Mouse (Mus musculus): ENCODE results near the gene Sympk. TPM values are rescaled to one million over a fixed set of nuclear protein-coding genes. Genes with fewer than 3 reads are reported as not detected.
"Not testable (repeated sequence)": the region's sequence is repeated elsewhere in the genome, so short reads cannot be mapped to it uniquely, and the experiment has no call there.

The Sympk gene
- polyA plus RNA-seq, 2 experiments = 10.7 to 27.3 TPM

DNA sequence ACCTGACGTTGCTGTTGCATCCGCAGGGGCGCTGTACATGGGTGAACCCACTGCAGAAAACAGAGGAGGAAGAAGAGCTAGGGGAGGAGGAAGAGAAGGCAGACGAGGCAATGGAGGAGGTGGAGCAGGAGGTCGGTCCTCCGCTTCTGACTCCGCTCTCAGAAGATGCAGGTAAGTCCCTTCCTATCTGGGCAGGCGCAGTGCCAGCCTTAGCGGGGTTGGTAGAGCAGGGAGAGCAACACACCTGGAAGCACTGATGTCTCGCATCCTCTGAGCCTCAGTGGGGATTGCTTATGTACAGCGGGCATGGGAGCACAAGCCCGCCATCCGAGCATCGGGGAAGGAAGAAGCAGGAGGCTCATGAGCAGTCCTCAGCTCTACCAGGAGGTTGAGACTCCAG lies 42.9 kb downstream of the Sympk start:
- Histone ChIP-seq H3K9ac (replicated peaks) (no peak overlapping the region), H3K36me3 (replicated peaks; ENCODE audit: control insufficient read depth, insufficient read depth, low read depth) (no peaks in the 10 kb centered on the region), H3K4me2 (ENCODE audit: low read depth) (no peak overlapping the region), H3K27ac (no peak overlapping the region), H3K9me3 (ENCODE audit: control insufficient read depth, low read length) (no peaks in the 10 kb centered on the region), H3K27me3 (ENCODE audit: control insufficient read depth, insufficient read depth, low read length) (peaks cover 29% of the 10 kb centered on the region), H3K4me3 (ENCODE audit: insufficient read depth in 1 of 2, low read depth in 2 of 2, low read length in 2 of 2) (no peak overlapping the region), H3K4me1 (replicated peaks; ENCODE audit: control insufficient read depth in 2 of 2, insufficient read depth in 2 of 2, low read length in 1 of 2) (no peaks in the 10 kb centered on the region)
- TF ChIP-seq EP300 (IDR thresholded peaks at IDR 0.05; ENCODE audit: low read depth) (no peak), CTCF (IDR thresholded peaks at IDR 0.05; ENCODE audit: low read depth) (no peak)
- 36% methylated on average over 14 of the region's 14 CpGs for WGBS (ENCODE audit: insufficient replicate concordance)
- DNase-seq (ENCODE audit: low read depth in 3 of 3, low spot score in 3 of 3) (no peak), ATAC-seq (ENCODE audit: insufficient read depth) (no peak)

GRCm38 (mm10) chr7:19067935-19068334 lies 43.8 kb downstream of the Sympk start:
- no peaks in the 10 kb centered on the region for H3K36me3 ChIP-seq (replicated peaks; ENCODE audit: control insufficient read depth, insufficient read depth, low read depth)
- DNase-seq (ENCODE audit: low read depth in 3 of 3, low spot score in 3 of 3) (no peak), ATAC-seq (ENCODE audit: insufficient read depth) (no peak)
- no peak overlapping the region for H3K4me2 ChIP-seq (ENCODE audit: low read depth)
- 60% methylated on average over 14 of the region's 14 CpGs for WGBS (ENCODE audit: insufficient replicate concordance)
- TF ChIP-seq EP300 (IDR thresholded peaks at IDR 0.05; ENCODE audit: low read depth) (no peak), CTCF (IDR thresholded peaks at IDR 0.05; ENCODE audit: low read depth) (no peak)
- peaks cover 29% of the 10 kb centered on the region for H3K27me3 ChIP-seq (ENCODE audit: control insufficient read depth, insufficient read depth, low read length)
- no peak overlapping the region for H3K4me3 ChIP-seq (ENCODE audit: insufficient read depth in 1 of 2, low read depth in 2 of 2, low read length in 2 of 2)
- H3K9ac ChIP-seq (replicated peaks) = no peak overlapping the region
- H3K4me1 ChIP-seq (replicated peaks; ENCODE audit: control insufficient read depth in 2 of 2, insufficient read depth in 2 of 2, low read length in 1 of 2) = no peaks in the 10 kb centered on the region
- no peaks in the 10 kb centered on the region for H3K9me3 ChIP-seq (ENCODE audit: control insufficient read depth, low read length)
- no peak overlapping the region for H3K27ac ChIP-seq

DNA sequence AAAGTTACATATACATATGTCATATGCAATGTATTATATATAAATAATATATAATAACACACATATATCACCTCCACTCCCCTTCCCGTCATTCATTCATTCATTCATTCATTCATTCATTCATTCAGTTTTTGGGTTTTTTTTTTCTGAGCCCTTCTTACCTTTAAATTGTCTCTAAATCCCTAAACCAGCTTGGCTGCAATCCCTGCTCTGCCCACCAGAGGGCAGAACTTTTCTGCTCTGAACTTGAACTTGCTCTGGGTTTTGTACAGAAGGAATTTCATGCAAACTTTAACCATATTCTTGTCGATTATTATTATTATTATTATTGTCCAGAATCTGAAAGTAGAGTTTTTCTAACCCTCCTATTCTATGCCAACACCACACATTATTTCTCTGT lies 44.5 kb downstream of the Sympk start:
- Histone ChIP-seq H3K27ac (no peak overlapping the region), H3K36me3 (replicated peaks; ENCODE audit: control insufficient read depth, insufficient read depth, low read depth) (no peaks in the 10 kb centered on the region), H3K27me3 (ENCODE audit: control insufficient read depth, insufficient read depth, low read length) (peaks cover 29% of the 10 kb centered on the region), H3K4me2 (ENCODE audit: low read depth) (no peak overlapping the region), H3K4me1 (replicated peaks; ENCODE audit: control insufficient read depth in 2 of 2, insufficient read depth in 2 of 2, low read length in 1 of 2) (no peaks in the 10 kb centered on the region), H3K9me3 (ENCODE audit: control insufficient read depth, low read length) (no peaks in the 10 kb centered on the region), H3K4me3 (ENCODE audit: insufficient read depth in 1 of 2, low read depth in 2 of 2, low read length in 2 of 2) (no peak overlapping the region), H3K9ac (replicated peaks) (no peak overlapping the region)
- DNase-seq (ENCODE audit: low read depth in 3 of 3, low spot score in 3 of 3) = peak; percentile 48 to 69 (median 56)
- WGBS (ENCODE audit: insufficient replicate concordance) = 1% methylated on average over 2 of the region's 2 CpGs
- no peak for ATAC-seq (ENCODE audit: insufficient read depth)
- TF ChIP-seq CTCF (IDR thresholded peaks at IDR 0.05; ENCODE audit: low read depth) (peak; percentile 81), EP300 (IDR thresholded peaks at IDR 0.05; ENCODE audit: low read depth) (no peak)

DNA sequence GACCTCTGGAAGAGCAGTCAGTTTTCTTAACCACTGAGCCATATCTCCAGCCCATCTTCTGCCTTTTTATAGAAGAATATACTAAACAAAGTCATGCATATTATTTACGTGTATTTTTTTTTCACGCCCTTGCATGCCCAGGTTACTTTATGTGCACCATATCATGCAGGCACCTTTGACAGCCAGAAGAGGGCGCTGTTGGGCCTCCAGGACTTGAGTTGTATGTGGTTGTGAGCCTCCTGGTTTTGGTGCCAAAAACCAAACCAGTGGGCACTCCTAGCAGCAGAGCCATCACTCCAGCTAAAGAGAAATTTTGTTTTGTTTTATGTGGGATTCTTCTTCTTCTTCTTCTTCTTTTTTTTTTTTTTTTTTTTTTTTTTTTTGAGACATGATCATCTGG lies 45.3 kb downstream of the Sympk start:
- peaks cover 30% of the 10 kb centered on the region for H3K27me3 ChIP-seq (ENCODE audit: control insufficient read depth, insufficient read depth, low read length)
- H3K27ac ChIP-seq = no peak overlapping the region
- DNase-seq (ENCODE audit: low read depth in 3 of 3, low spot score in 3 of 3) (no peak), ATAC-seq (ENCODE audit: insufficient read depth) (no peak)
- 39% methylated on average over 3 of the region's 3 CpGs for WGBS (ENCODE audit: insufficient replicate concordance)
- no peak overlapping the region for H3K4me2 ChIP-seq (ENCODE audit: low read depth)
- no peak overlapping the region for H3K4me3 ChIP-seq (ENCODE audit: insufficient read depth in 1 of 2, low read depth in 2 of 2, low read length in 2 of 2)
- no peaks in the 10 kb centered on the region for H3K9me3 ChIP-seq (ENCODE audit: control insufficient read depth, low read length)
- H3K36me3 ChIP-seq (replicated peaks; ENCODE audit: control insufficient read depth, insufficient read depth, low read depth) = no peaks in the 10 kb centered on the region
- H3K9ac ChIP-seq (replicated peaks) = no peak overlapping the region
- H3K4me1 ChIP-seq (replicated peaks; ENCODE audit: control insufficient read depth in 2 of 2, insufficient read depth in 2 of 2, low read length in 1 of 2) = no peaks in the 10 kb centered on the region
- TF ChIP-seq EP300 (IDR thresholded peaks at IDR 0.05; ENCODE audit: low read depth) = no peak
- TF ChIP-seq CTCF (IDR thresholded peaks at IDR 0.05; ENCODE audit: low read depth) = peak; percentile 80

DNA sequence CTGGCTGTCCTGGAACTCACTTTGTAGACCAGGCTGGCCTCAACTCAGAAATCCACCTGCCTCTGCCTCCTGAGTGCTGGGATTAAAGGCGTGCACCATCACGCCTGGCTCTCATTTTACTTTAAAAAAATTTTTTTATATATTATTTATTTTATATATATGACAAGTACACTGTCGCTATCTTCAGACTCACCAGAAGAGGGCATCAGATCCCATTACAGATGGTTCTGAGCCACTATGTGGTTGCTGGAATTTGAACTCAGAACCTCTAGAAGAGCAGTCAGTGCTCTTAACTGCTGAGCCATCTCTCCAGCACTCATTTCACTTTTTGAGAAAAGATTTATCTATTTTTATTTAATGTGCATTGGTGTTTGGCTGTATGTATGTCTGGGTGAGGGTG lies 46.8 kb downstream of the Sympk start:
- DNase-seq (ENCODE audit: low read depth in 3 of 3, low spot score in 3 of 3); H3K4me1 ChIP-seq (replicated peaks; ENCODE audit: control insufficient read depth in 2 of 2, insufficient read depth in 2 of 2, low read length in 1 of 2); H3K9ac ChIP-seq (replicated peaks); H3K9me3 ChIP-seq (ENCODE audit: control insufficient read depth, low read length); H3K4me3 ChIP-seq (ENCODE audit: insufficient read depth in 1 of 2, low read depth in 2 of 2, low read length in 2 of 2); H3K36me3 ChIP-seq (replicated peaks; ENCODE audit: control insufficient read depth, insufficient read depth, low read depth); ATAC-seq (ENCODE audit: insufficient read depth); H3K4me2 ChIP-seq (ENCODE audit: low read depth); H3K27ac ChIP-seq: not testable (repeated sequence)
- 27% methylated on average over 3 of the region's 3 CpGs for WGBS (ENCODE audit: insufficient replicate concordance)
- peaks cover 15% of the 10 kb centered on the region for H3K27me3 ChIP-seq (ENCODE audit: control insufficient read depth, insufficient read depth, low read length)
- TF ChIP-seq CTCF (IDR thresholded peaks at IDR 0.05; ENCODE audit: low read depth) = peak; percentile 42; the same call in 1 of the 2 replicates
